Mouse (Mus musculus) T-cell, adult 66 days (primary cell): ENCODE data around the gene Tll2. TPM values are rescaled to one million over a fixed set of nuclear protein-coding genes. Genes with fewer than 3 reads are reported as not detected.

Experiments
- total RNA-seq, 2 experiments: library from RNA; stranded (reverse); gene quantifications; 3 replicates in 1 of 2; 4 replicates in 1 of 2; pipeline ENCODE4 v1.2.4; 2023

The Tll2 gene
- total RNA-seq, result under 1 TPM; 0.26 to 0.39 TPM

GRCm38 (mm10) chr19:41206811-41207344 is at the start of gene Tll2:
Gene Tll2 (minus strand): TSS chr19:41206835.

DNA sequence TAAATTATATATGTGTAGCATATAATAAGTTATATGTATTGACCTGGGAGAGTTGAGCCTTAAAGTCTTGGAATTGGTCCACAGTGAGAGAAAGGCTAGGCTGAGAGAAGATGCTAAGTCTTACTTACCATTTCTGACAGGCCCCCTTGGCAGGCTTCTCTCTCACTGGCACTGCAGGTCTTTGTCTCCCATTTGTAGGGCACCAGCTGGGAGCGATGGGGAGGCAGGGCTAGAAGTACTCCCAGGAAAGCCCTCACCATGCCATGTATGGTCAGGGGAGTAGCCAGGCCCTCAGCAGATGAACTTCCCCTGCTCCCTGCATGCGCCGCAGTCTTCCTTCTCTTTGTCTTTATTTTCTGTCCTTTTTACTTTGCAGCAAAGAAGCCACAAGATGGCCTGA is 129.7 kb downstream of the Tll2 start, which contains the start of gene Opalin:
Gene Opalin, minus strand, starts transcription at position 208 of the 400 bp plus-strand sequence.

Other genes starting within 250 kb of the Tll2 start
- 1 to 10 TPM; 1.0 to 2.9 TPM for gene Blnk, start 212.3 kb downstream of the Tll2 start, total RNA-seq
- gene Dntt, start 177.6 kb downstream of the Tll2 start, total RNA-seq, result 1 to 10 TPM; 2.9 to 3.5 TPM
- gene Opalin, start 129.7 kb downstream of the Tll2 start, total RNA-seq, result not detected
- 100 to 1,000 TPM in 1 of 2 experiments, 10 to 100 TPM in 1; 96.8 to 105 TPM for gene Tm9sf3, start 57.2 kb upstream of the Tll2 start, total RNA-seq
- 1 to 10 TPM; 6.4 to 8.4 TPM for gene Pik3ap1, start 178.3 kb upstream of the Tll2 start, total RNA-seq